Mouse (Mus musculus) C2C12 (cell line): Measurements from ENCODE around the gene Ncam1. TPM values are rescaled to one million over a fixed set of nuclear protein-coding genes. Genes with fewer than 3 reads are reported as not detected.

Experiments used
- H3K27me3 ChIP-seq: one replicate; pipeline ENCODE4 v1.6.1; 2011; ENCODE audit not compliant: control insufficient read depth, insufficient read depth, insufficient read length
- H3K36me3 ChIP-seq: one replicate; pipeline ENCODE4 v1.6.1; 2011; ENCODE audit not compliant: control insufficient read depth, insufficient read depth
- H3K4me3 ChIP-seq: one replicate; pipeline ENCODE4 v1.5.1; 2011; ENCODE audit warnings: mild to moderate bottlenecking, control low read depth; ENCODE audit not compliant: poor library complexity, insufficient read depth, severe bottlenecking
- H3K79me2 ChIP-seq: one replicate; pipeline ENCODE4 v1.6.1; 2011; ENCODE audit not compliant: control insufficient read depth, insufficient read depth
- H3K79me3 ChIP-seq: one replicate; pipeline ENCODE4 v1.6.1; 2011; ENCODE audit warnings: low read depth, control low read depth
- H3ac ChIP-seq: one replicate; pipeline ENCODE3; 2011; ENCODE audit warnings: low read depth; ENCODE audit not compliant: control insufficient read depth, insufficient read length
- CEBPB ChIP-seq: IDR thresholded peaks from one replicate; pipeline ENCODE4 v1.6.1; 2011; ENCODE audit warnings: low read depth, mild to moderate bottlenecking, control low read depth, moderate library complexity
- CTCF ChIP-seq: IDR thresholded peaks from one replicate; pipeline ENCODE4 v1.5.1; 2011; ENCODE audit not compliant: control insufficient read depth, insufficient read depth, insufficient read length
- FOSL1 ChIP-seq: IDR thresholded peaks from one replicate; pipeline ENCODE4 v1.8.0; 2011; ENCODE audit warnings: mild to moderate bottlenecking, low read length; ENCODE audit not compliant: poor library complexity, insufficient read depth, severe bottlenecking
- MAX ChIP-seq: IDR thresholded peaks from one replicate; pipeline ENCODE4 v1.6.1; 2011; ENCODE audit warnings: mild to moderate bottlenecking, control low read depth
- MYOD1 ChIP-seq: IDR thresholded peaks from one replicate; pipeline ENCODE4 v1.6.1; 2011; ENCODE audit warnings: low read depth; ENCODE audit not compliant: control insufficient read depth, insufficient read length
- MYOG ChIP-seq: IDR thresholded peaks from one replicate; pipeline ENCODE4 v1.6.1; 2011; ENCODE audit not compliant: control insufficient read depth, insufficient read length; ENCODE audit errors: extremely low read depth
- USF1 ChIP-seq: IDR thresholded peaks from one replicate; pipeline ENCODE4 v1.6.1; 2011; ENCODE audit warnings: low read depth, mild to moderate bottlenecking, control low read depth, moderate library complexity
- polyA plus RNA-seq: library from polyadenylated mRNA; unstranded; fragments of >200 nt; fragmentation: generic; extraction: Trizol; gene quantifications from one replicate; pipeline ENCODE4 v1.2.1, GENCODE M21; 2012; ENCODE audit warnings: missing spikeins

Ncam1 gene
- polyA plus RNA-seq, 1 experiment: 41.5 TPM

DNA sequence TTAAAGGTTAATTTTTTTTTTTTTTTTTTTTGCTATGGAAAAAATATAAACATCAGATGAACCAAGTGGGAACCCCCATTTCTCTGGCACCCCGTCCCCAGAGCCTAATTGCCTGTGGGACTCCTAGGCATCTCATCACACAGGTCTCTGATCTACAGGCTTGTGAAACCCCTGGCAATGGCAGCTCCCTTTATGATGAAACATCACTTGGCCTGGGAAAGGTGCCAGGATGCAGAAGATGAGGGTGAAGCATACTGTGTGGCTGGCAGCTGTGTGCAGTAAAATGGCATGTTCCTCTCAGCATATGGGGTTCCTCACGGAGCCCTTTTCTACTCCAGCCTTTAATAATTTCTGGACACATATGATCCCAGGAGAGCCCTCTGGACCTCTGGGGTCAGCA lies 40.3 kb downstream of the Ncam1 start:
- Histone ChIP-seq H3ac (no peak overlapping the region), H3K27me3 (no peaks in the 10 kb centered on the region), H3K4me3 (no peak overlapping the region), H3K36me3 (no peaks in the 10 kb centered on the region), H3K79me2 (peaks cover 84% of the 10 kb centered on the region), H3K79me3 (peaks cover 55% of the 10 kb centered on the region)
- TF ChIP-seq MYOG: no peak
- no peak for TF ChIP-seq USF1
- peak; percentile 33 for TF ChIP-seq MYOD1
- no peak for TF ChIP-seq FOSL1
- no peak for TF ChIP-seq MAX
- peak; percentile 70 for TF ChIP-seq CEBPB
- TF ChIP-seq CTCF: no peak

GRCm38 (mm10) chr9:49757986-49758385 lies 40.7 kb downstream of the Ncam1 start:
- Histone ChIP-seq H3K27me3 (no peaks in the 10 kb centered on the region), H3ac (no peak overlapping the region), H3K36me3 (no peaks in the 10 kb centered on the region), H3K4me3 (no peak overlapping the region), H3K79me3 (peaks cover 55% of the 10 kb centered on the region), H3K79me2 (peaks cover 85% of the 10 kb centered on the region)
- TF ChIP-seq USF1 (no peak), CTCF (no peak), FOSL1 (no peak), MYOD1 (no peak), MAX (no peak), MYOG (no peak), CEBPB (no peak)

GRCm38 (mm10) chr9:49757582-49757981 lies 41.1 kb downstream of the Ncam1 start:
- Histone ChIP-seq H3K79me3 (peaks cover 56% of the 10 kb centered on the region), H3K36me3 (no peaks in the 10 kb centered on the region), H3K79me2 (peaks cover 88% of the 10 kb centered on the region), H3K27me3 (no peaks in the 10 kb centered on the region), H3K4me3 (no peak overlapping the region), H3ac (no peak overlapping the region)
- TF ChIP-seq USF1 (no peak), MYOG (no peak), CEBPB (no peak), MYOD1 (no peak), CTCF (no peak), FOSL1 (no peak), MAX (no peak)

- peaks cover 51% of the 10 kb centered on the region for H3K79me3 ChIP-seq
- TF ChIP-seq CEBPB (no peak), MYOG (no peak), USF1 (no peak), FOSL1 (no peak), MAX (no peak), MYOD1 (no peak), CTCF (no peak)
- no peaks in the 10 kb centered on the region for H3K36me3 ChIP-seq
- peaks cover 85% of the 10 kb centered on the region for H3K79me2 ChIP-seq
- H3K27me3 ChIP-seq: no peaks in the 10 kb centered on the region
- H3ac ChIP-seq: no peak overlapping the region
- H3K4me3 ChIP-seq: no peak overlapping the region
Observed at GRCm38 (mm10) chr9:49756725-49757124, 42.0 kb downstream of the Ncam1 start.

- H3K36me3 ChIP-seq: no peaks in the 10 kb centered on the region
- no peaks in the 10 kb centered on the region for H3K27me3 ChIP-seq
- peaks cover 49% of the 10 kb centered on the region for H3K79me3 ChIP-seq
- TF ChIP-seq CTCF (no peak), MAX (no peak), USF1 (no peak), MYOD1 (no peak), CEBPB (no peak), FOSL1 (no peak), MYOG (no peak)
- no peak overlapping the region for H3ac ChIP-seq
- H3K79me2 ChIP-seq: peaks cover 78% of the 10 kb centered on the region
- no peak overlapping the region for H3K4me3 ChIP-seq
Observed at GRCm38 (mm10) chr9:49755214-49755613, 43.5 kb downstream of the Ncam1 start.

DNA sequence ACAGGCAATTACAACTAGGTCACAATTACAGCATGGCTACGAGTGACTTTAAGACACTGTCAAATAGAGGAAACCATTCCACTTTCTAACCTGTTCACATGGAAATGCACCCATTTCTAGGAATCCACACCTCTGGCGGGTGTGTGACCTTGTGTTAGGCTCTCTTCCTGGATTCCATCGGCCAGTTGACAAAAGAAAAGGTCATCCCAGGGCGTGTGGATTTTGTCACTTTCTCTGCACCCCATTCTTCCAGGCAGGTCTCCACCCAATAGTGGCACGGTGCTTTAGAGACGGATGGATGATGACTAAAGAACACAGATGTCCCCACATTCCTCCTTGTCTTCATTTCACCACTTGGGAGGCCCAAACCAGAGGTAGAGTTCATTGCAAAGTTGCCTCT lies 47.3 kb downstream of the Ncam1 start:
- Histone ChIP-seq H3K79me3 (peaks cover 37% of the 10 kb centered on the region), H3K4me3 (no peak overlapping the region), H3K27me3 (no peaks in the 10 kb centered on the region), H3ac (no peak overlapping the region), H3K36me3 (no peaks in the 10 kb centered on the region), H3K79me2 (peaks cover 77% of the 10 kb centered on the region)
- TF ChIP-seq MYOG: no peak
- TF ChIP-seq MAX: no peak
- TF ChIP-seq FOSL1: no peak
- no peak for TF ChIP-seq MYOD1
- TF ChIP-seq CEBPB: no peak
- no peak for TF ChIP-seq CTCF
- TF ChIP-seq USF1: no peak
